Mouse (Mus musculus): ENCODE results near the gene Tmem198.

The Tmem198 gene

GRCm38 (mm10) chr1:75478916-75479634, at the start of gene Tmem198, which contains the start of gene Chpf:
Gene Tmem198 (plus strand): TSS chr1:75479532.
Gene Chpf (minus strand): TSS chr1:75479307.
- peak; percentile 99 for DNase-seq

- peak; percentile 98 for DNase-seq
These were observed 43.6 kb upstream of the Tmem198 start, which contains the start of gene Gmppa for GRCm38 (mm10) chr1:75435475-75436328. Gene Gmppa (plus strand): TSS chr1:75435930.

- peak; percentile 90 for DNase-seq
These were observed 40.5 kb upstream of the Tmem198 start for GRCm38 (mm10) chr1:75438782-75439181.

- DNase-seq, result no peak
These were observed 38.7 kb upstream of the Tmem198 start for GRCm38 (mm10) chr1:75440661-75441060.

GRCm38 (mm10) chr1:75441471-75441996, 37.8 kb upstream of the Tmem198 start:
- no peak for DNase-seq

- no peak for DNase-seq
These were observed 37.2 kb upstream of the Tmem198 start for GRCm38 (mm10) chr1:75442171-75442570.

- DNase-seq, result no peak
These were observed 36.5 kb upstream of the Tmem198 start for GRCm38 (mm10) chr1:75442811-75443210.

GRCm38 (mm10) chr1:75443247-75444024, 35.9 kb upstream of the Tmem198 start:
- DNase-seq, result no peak

- no peak for DNase-seq
These were observed 35.1 kb upstream of the Tmem198 start for GRCm38 (mm10) chr1:75444208-75444607.

GRCm38 (mm10) chr1:75445141-75445701, 34.1 kb upstream of the Tmem198 start:
- no peak for DNase-seq

GRCm38 (mm10) chr1:75445751-75446611, 33.4 kb upstream of the Tmem198 start:
- peak; percentile 97 for DNase-seq

- DNase-seq, result no peak
These were observed 32.7 kb upstream of the Tmem198 start for GRCm38 (mm10) chr1:75446656-75447055.

GRCm38 (mm10) chr1:75447265-75448051, 31.9 kb upstream of the Tmem198 start:
- DNase-seq, result peak; percentile 93

GRCm38 (mm10) chr1:75448052-75448431, 31.3 kb upstream of the Tmem198 start:
- DNase-seq, result no peak

GRCm38 (mm10) chr1:75448937-75449336, 30.4 kb upstream of the Tmem198 start:
- no peak for DNase-seq

GRCm38 (mm10) chr1:75449377-75450135, 29.8 kb upstream of the Tmem198 start:
- no peak for DNase-seq

GRCm38 (mm10) chr1:75450314-75451005, 28.9 kb upstream of the Tmem198 start, which contains the start of gene Asic4:
Gene Asic4 (plus strand): TSS chr1:75450436.
- DNase-seq, result peak; percentile 88

- DNase-seq, result no peak
These were observed 27.4 kb upstream of the Tmem198 start for GRCm38 (mm10) chr1:75451900-75452299.

GRCm38 (mm10) chr1:75455433-75455832, 23.9 kb upstream of the Tmem198 start:
- no peak for DNase-seq

Measured in heart, adult 11 months (tissue).